Mouse (Mus musculus): ENCODE measurements around the gene Slc5a1. TPM values are rescaled to one million over a fixed set of nuclear protein-coding genes. Genes with fewer than 3 reads are reported as not detected.

Slc5a1 gene
- polyA plus RNA-seq (2015; fragmentation: Nextera tagmentation; extraction: Ambion mirVana) = 0.12 and 0.38 TPM in 2 replicates

GRCm38 (mm10) chr5:33104025-33104481, at the start of gene Slc5a1:
Gene Slc5a1 (plus strand): TSS chr5:33104219.
- no peak for DNase-seq (ENCODE audit: low spot score)

GRCm38 (mm10) chr5:33056126-33056765, 47.8 kb upstream of the Slc5a1 start:
- DNase-seq (ENCODE audit: low spot score) = no peak

- DNase-seq (ENCODE audit: low spot score) = no peak
Observed at GRCm38 (mm10) chr5:33070071-33070470, 33.9 kb upstream of the Slc5a1 start.

- DNase-seq (ENCODE audit: low spot score) = no peak
Observed at GRCm38 (mm10) chr5:33076490-33077191, 27.4 kb upstream of the Slc5a1 start.

GRCm38 (mm10) chr5:33082896-33083295, 21.1 kb upstream of the Slc5a1 start:
- no peak for DNase-seq (ENCODE audit: low spot score)

- DNase-seq (ENCODE audit: low spot score) = no peak
Observed at GRCm38 (mm10) chr5:33084599-33084998, 19.4 kb upstream of the Slc5a1 start.

GRCm38 (mm10) chr5:33091342-33091741, 12.7 kb upstream of the Slc5a1 start:
- DNase-seq (ENCODE audit: low spot score) = no peak

GRCm38 (mm10) chr5:33095315-33095714, 8.7 kb upstream of the Slc5a1 start:
- no peak for DNase-seq (ENCODE audit: low spot score)

GRCm38 (mm10) chr5:33102369-33103055, 1.5 kb upstream of the Slc5a1 start:
- DNase-seq (ENCODE audit: low spot score) = no peak

- no peak for DNase-seq (ENCODE audit: low spot score)
Observed at GRCm38 (mm10) chr5:33104876-33105275, 857 bp downstream of the Slc5a1 start.

- DNase-seq (ENCODE audit: low spot score) = no peak
Observed at GRCm38 (mm10) chr5:33105660-33106059, 1.6 kb downstream of the Slc5a1 start.

- DNase-seq (ENCODE audit: low spot score) = no peak
Observed at GRCm38 (mm10) chr5:33107056-33107455, 3.0 kb downstream of the Slc5a1 start.

GRCm38 (mm10) chr5:33107778-33108405, 3.9 kb downstream of the Slc5a1 start:
- DNase-seq (ENCODE audit: low spot score) = no peak

- DNase-seq (ENCODE audit: low spot score) = no peak
Observed at GRCm38 (mm10) chr5:33121871-33122315, 17.9 kb downstream of the Slc5a1 start.

GRCm38 (mm10) chr5:33123658-33124057, 19.6 kb downstream of the Slc5a1 start:
- DNase-seq (ENCODE audit: low spot score) = no peak

- no peak for DNase-seq (ENCODE audit: low spot score)
Observed at GRCm38 (mm10) chr5:33125318-33125717, 21.3 kb downstream of the Slc5a1 start.

GRCm38 (mm10) chr5:33134132-33134531, 30.1 kb downstream of the Slc5a1 start:
- no peak for DNase-seq (ENCODE audit: low spot score)

GRCm38 (mm10) chr5:33135611-33136010, 31.6 kb downstream of the Slc5a1 start:
- DNase-seq (ENCODE audit: low spot score) = no peak

- DNase-seq (ENCODE audit: low spot score) = peak; percentile 37
Observed at GRCm38 (mm10) chr5:33142790-33143455, 38.9 kb downstream of the Slc5a1 start.

GRCm38 (mm10) chr5:33144025-33144424, 40.0 kb downstream of the Slc5a1 start:
- peak; percentile 9 for DNase-seq (ENCODE audit: low spot score)

GRCm38 (mm10) chr5:33146837-33147236, 42.8 kb downstream of the Slc5a1 start:
- DNase-seq (ENCODE audit: low spot score) = no peak
